Mouse (Mus musculus): ENCODE data around the gene Nos1.

Nos1 gene
- long read RNA-seq, experiment 1, partial matches to known transcripts, result 1 of 2 reads
- long read RNA-seq, experiment 1, other reads (novel, unspliced or antisense), result 1 of 2 reads
- long read RNA-seq, experiment 2, result 0 reads

- intact Hi-C loops (cut with DNase I), result no loop called here
Measured at GRCm38 (mm10) chr5:117780681-117781080, at the start of gene Nos1. Nos1 (plus strand) TSS chr5:117781032.

DNA sequence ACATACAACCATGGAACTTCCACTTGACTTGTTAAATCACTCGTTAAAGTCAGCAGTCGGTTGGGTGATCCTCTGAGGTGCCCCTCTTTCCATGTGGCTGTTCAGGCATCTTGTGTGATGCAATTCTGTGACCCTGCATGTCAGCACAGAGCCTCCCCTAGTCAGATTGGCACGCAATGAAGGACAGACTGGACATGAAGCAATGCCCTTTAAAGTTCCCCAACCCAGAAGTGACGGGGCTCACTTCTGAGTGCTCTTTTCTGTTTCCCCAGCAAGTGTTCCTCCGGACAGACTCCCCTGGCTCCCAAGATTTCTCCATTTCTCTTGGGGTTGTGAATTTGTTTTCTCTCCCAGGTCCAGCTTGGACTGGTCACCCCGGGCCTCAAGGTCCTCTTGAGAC, 49.5 kb upstream of the Nos1 start:
- intact Hi-C loops (cut with DNase I), result no loop called here

DNA sequence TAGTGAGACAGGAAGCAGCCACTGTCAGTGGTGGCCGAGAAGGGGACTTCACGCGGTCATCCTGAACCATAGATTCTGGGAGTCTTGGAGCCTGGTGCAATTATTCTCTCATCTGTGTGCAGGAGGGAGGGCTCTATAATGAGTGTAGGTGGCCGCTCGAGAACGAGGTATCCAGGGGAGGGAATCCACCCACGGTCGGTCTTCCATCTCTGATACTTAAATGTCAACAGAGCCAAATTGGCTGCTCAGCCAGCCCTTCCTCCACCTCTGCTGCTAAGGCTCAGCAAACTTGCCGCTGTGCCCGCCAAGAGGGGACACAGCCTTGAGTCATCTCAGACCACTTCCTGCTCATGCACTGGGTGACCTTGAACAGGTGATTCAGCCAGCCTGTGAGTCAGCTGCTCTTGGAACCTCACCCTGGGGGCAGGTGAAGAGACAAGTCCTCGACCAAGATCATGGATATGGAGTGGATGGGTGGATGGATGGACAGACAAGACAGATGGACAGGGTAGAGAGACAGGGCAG, 36.1 kb upstream of the Nos1 start:
- intact Hi-C loops (cut with DNase I), result no loop called here

DNA sequence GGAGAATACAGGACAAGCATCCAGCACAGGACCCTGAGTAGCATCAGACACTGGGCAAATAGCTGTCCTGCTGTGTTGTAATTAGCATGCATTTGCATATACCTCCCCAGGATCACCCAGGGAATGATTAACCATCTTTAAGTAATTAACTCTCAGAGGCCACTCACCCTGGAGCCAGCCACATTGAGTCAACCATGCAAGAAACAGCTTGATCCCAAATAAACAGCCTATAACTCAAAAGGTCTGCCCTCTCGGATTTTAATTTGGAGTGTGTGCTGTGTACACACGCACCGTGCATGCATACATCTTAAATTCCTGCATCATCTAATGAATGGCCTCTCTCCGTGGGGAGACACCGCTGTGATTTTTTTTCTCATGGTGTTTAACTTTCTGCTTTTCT, 31.5 kb upstream of the Nos1 start:
- intact Hi-C loops (cut with DNase I), result no loop called here

- intact Hi-C loops (cut with DNase I), result no loop called here
Measured at GRCm38 (mm10) chr5:117757696-117758482, 22.9 kb upstream of the Nos1 start.

DNA sequence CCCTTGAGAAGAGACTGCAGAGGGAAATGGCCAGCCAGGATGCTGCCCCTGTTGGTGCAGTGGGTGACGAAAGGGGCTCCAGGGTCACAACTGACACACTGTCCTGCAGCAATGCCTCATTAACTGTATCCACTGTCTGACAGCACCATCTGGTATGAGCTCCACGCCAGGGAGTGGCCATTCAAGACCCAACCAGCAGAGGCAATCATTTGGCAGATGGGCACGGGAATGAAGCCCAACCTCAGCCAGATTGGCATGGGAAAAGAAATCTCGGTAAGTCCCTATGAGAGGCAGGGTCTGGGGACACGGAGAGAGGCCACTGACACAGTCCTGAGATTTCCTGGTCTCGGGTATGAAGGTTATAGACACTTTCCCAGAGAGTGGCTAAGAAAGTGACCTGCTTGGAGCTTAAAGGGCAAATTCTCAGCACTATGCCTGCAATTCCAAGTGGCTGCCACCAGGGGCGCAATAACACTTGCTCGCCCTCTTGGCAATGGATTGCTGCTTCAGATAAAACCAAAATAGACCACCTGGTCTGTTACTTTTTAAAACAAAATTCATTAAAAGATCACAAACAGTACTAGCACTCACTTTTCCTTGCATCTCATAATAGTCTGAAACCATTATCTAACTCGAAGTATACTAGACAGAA, 19.5 kb upstream of the Nos1 start:
- intact Hi-C loops (cut with DNase I), result no loop called here

- intact Hi-C loops (cut with DNase I), result no loop called here
Measured at GRCm38 (mm10) chr5:117764496-117764895, 16.3 kb upstream of the Nos1 start.

DNA sequence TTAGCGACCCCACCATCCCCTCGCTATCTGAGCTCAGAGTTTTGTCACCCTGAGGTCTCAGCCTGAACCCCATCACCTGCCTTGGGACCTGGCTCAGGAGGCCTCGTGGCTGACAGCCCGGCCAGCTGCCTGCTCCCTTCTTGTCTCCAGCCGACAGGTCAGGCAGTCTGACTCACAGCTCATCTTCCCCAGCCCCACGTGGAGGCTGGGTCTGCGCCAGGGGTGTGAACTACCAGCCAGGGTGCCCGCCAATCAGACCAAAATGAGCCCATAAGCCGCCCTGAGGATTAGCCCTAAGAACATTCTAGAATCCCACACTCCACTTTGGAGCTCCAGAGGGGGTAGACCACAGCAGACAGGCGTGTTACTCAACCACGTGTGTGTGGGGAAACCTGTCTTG, 1.7 kb upstream of the Nos1 start:
- intact Hi-C loops (cut with DNase I), result no loop called here

DNA sequence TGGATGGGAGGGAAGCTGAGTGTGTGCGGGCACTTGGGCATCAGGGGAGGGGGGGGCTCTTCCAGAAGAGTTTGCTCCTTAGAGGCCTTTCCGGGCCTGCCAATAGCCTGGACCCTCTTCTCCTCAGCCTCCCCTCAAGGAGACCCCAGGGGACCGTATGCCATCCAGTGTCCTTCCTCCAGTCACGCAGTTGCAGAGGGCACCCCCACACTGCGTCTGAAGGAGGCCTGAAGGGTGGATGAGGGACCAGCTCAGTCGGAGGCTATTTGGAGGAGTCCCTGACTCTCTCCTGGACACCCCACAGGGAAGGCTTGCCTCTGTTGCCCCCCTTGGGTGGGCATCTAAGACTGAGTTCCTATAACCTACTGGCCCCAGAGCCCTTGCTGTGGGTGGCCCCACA, 346 bp downstream of the Nos1 start:
- intact Hi-C loops (cut with DNase I), result no loop called here

GRCm38 (mm10) chr5:117790071-117790470, 9.2 kb downstream of the Nos1 start:
- intact Hi-C loops (cut with DNase I), result no loop called here

DNA sequence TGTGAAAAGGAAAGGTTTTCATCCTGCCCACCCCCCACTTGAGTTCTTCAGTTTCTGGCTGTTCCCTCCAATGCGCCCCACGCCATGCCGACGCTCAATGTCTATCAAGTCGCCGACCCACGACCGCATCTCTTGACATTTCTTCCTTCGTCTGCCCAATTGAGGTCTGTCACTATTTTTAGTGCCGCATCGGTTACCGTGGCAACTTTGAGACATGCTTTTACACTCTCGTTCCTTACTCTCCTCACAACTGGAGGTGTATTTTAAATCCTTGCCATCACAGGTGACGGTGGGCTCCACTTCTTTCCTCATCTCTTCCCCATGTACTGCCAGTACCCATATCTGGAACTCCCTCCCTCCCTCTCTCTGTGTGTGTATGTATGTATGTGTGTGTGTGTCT, 11.0 kb downstream of the Nos1 start:
- intact Hi-C loops (cut with DNase I), result no loop called here

GRCm38 (mm10) chr5:117800849-117801248, 20.0 kb downstream of the Nos1 start:
- intact Hi-C loops (cut with DNase I), result no loop called here

DNA sequence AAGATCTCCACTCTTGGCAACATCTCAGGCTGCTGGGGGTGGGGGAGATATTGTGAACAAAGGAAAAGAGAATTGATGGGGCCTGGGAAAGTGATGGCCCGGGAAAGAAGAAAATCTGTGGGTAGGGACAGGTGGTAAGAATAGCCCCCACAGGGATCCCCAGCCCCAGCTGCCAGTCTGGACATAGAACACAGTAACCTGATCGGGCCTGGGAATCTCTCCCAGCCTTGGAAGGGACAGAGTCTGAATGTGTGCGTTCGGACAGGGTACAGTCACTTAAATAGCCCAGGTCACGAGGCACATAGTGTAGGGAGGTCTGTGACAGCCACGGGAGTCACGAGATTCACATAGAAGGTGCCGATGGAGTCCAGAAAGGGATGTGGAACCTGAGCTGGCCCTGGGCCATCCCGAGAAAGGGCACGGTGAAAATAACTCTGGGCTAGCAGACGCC, 21.3 kb downstream of the Nos1 start:
- intact Hi-C loops (cut with DNase I), result no loop called here

GRCm38 (mm10) chr5:117803551-117803950, 22.7 kb downstream of the Nos1 start:
- intact Hi-C loops (cut with DNase I), result no loop called here

DNA sequence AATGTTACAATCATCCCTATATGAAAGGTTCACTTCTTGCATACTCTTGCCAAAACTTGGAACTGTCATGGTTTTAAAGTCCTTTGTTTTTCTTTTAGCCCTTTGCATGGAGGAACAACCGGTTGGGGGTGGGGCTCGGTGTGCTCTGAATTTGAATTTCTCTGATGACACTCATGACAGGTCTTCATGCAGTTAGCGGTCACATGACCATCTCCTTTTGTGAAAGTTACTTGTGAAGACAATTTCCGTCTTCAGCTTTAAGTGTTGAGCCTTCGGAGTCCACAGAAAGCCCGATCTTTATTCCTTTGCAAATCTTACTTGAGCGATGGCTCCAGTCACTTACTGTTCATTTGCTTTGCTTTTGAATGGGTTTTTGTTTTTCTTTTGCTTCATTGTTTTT, 30.1 kb downstream of the Nos1 start:
- intact Hi-C loops (cut with DNase I), result no loop called here

DNA sequence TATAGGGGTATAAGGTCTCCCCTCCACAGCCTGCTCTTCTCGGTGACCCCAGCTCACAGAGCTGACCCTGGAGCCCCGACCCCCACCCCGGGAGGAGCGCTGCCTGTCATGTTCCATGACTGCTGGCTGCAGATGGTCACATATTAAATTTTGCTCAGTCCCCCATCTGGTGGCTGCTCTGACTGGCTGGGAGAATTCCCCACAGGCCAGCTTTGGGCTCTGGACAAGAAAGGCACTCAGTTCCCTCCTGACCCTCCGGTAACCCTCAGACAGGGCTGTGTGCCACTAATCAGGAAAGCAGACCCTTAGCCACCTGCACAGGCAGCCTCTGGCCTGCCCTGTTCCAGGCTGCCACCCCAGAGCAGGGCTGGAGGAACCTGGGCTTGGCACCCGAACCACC, 38.0 kb downstream of the Nos1 start:
- intact Hi-C loops (cut with DNase I), result no loop called here

- intact Hi-C loops (cut with DNase I), result no loop called here
Measured at GRCm38 (mm10) chr5:117820445-117820844, 39.6 kb downstream of the Nos1 start.

DNA sequence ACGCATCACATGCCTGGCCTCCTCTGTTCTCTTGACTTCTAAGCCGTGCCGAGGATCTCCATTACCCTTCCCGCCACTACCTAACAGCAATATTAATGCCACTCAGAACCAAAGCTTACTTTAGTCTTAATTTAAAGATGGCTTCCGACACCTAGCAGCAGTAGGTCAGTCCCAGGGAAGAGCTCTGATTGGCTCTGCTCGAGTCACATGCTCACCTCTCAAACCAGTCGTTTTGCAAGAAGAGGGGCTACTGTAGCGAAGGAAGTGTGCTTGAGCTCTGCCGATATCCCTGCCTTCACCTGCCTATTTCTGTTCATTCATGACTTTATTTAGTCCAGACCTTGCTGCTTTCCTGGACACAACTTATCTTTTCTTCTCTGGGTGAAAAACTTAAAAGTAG, 43.0 kb downstream of the Nos1 start:
- intact Hi-C loops (cut with DNase I), result no loop called here

DNA sequence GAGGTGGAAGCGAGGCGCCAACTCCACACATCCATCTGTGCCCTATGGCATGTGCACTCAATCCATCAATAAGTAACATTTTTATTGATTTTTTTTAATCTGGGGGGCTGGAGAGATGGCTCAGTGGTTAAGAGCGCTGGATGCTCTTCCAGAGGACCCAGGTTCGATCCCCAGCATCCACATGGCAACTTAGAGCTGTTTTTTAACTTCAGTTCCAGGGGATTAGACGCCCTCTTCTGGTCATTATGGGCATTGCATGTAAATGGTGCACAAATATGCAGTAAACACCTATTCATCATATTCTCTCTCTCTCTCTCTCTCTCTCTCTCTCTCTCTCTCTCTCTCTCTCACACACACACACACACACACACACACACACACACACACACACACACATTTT, 43.7 kb downstream of the Nos1 start:
- intact Hi-C loops (cut with DNase I), result no loop called here

- intact Hi-C loops (cut with DNase I), result no loop called here
Measured at GRCm38 (mm10) chr5:117825336-117825735, 44.5 kb downstream of the Nos1 start.

DNA sequence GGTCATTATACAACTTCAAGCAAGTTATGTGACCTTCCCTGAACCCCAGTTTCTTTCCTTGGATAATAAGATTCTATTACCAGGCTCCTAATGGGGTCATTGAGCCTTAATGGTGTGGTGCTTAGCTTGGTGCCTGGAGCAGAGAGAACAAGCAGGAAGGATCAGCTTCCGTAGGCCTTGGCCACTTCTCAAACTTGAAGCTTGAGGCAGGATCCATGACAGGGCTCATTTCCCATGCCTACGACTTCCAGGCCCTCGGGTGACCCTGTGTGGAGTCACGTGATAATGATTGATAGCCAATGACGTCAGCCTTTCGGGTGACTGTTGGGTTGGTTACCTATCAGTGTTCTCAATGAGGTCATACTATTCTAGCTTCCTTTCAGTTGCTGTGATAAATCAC, 46.5 kb downstream of the Nos1 start:
- intact Hi-C loops (cut with DNase I), result no loop called here

DNA sequence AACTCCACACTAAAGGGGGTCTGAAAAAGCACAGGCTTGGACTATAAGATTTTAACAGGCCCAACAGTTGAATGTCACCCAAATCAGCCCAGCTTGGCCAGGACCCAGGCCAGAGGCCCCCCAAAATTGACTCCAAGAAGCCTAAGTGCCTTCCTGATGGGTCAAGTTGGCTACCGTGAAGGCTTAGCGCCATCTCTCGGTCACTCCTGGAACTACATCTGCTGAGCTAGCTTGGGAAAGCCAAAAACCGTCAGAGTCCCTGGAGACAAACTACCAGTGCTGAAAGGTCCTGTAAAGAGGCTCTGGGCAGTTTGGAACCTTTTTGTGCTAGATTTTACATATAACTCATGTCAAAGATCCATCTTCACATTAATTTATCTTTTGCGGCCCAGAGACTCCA, 56.1 kb downstream of the Nos1 start:
- intact Hi-C loops (cut with DNase I), result loop anchor here (1.0 to 5.0 kb wide), 3 partner anchors 95 to 320 kb away; no protein-coding TSS in a partner anchor
